Mouse (Mus musculus) MEL (cell line): ENCODE results near the gene Ribc1. TPM values are rescaled to one million over a fixed set of nuclear protein-coding genes. Genes with fewer than 3 reads are reported as not detected.

Source experiments
- DNase-seq: peaks from one replicate; pipeline ENCODE4 v3.0.0; 2011; ENCODE audit warnings: low read depth, low spot score
- H3K27ac ChIP-seq: 2 replicates; pipeline ENCODE4 v1.5.1; 2012; ENCODE audit warnings: low read depth, mild to moderate bottlenecking, control low read depth, low read length, moderate library complexity; ENCODE audit not compliant: control insufficient read depth
- H3K27me3 ChIP-seq, 2 experiments: fragments of 150-350 bp in 1 of 2; sonication (generic) in 1 of 2; 2 replicates each; pipeline ENCODE4 v1.6.1; 2012; ENCODE audit warnings: low read length in 2 of 2, mild to moderate bottlenecking in 2 of 2, improper control_type of control experiment in 1 of 2, moderate library complexity in 1 of 2; ENCODE audit not compliant: insufficient read depth in 2 of 2, control insufficient read depth in 1 of 2
- H3K36me3 ChIP-seq, 2 experiments: 2 replicates each; pipeline ENCODE4 v1.6.1; 2012 to 2014; ENCODE audit warnings: low read length in 2 of 2, improper control_type of control experiment in 1 of 2, inconsistent platforms in 1 of 2, mild to moderate bottlenecking in 1 of 2; ENCODE audit not compliant: insufficient read depth in 2 of 2, control insufficient read depth in 1 of 2
- H3K4me1 ChIP-seq, 2 experiments: fragments of 150-350 bp in 1 of 2; sonication (generic) in 1 of 2; 2 replicates each; pipeline ENCODE4 v1.6.1; 2012; ENCODE audit warnings: low read length in 2 of 2, improper control_type of control experiment in 1 of 2, mild to moderate bottlenecking in 1 of 2; ENCODE audit not compliant: insufficient read depth in 2 of 2, control insufficient read depth in 1 of 2
- H3K4me3 ChIP-seq, 2 experiments: fragments of 150-350 bp in 1 of 2; sonication (generic) in 1 of 2; 2 replicates each; pipeline ENCODE4 v1.5.1; 2012; ENCODE audit warnings: low read depth in 2 of 2, low read length in 2 of 2, mild to moderate bottlenecking in 2 of 2, moderate library complexity in 2 of 2, control low read depth in 1 of 2, improper control_type of control experiment in 1 of 2; ENCODE audit not compliant: control insufficient read depth in 1 of 2, insufficient read depth in 1 of 2
- H3K79me2 ChIP-seq: 2 replicates; pipeline ENCODE4 v1.6.1; 2012; ENCODE audit warnings: mild to moderate bottlenecking, low read length, moderate library complexity; ENCODE audit not compliant: control insufficient read depth, poor library complexity, insufficient read depth
- H3K9ac ChIP-seq: 2 replicates; pipeline ENCODE4 v1.6.1; 2012; ENCODE audit warnings: low read depth, mild to moderate bottlenecking, control low read depth, low read length, moderate library complexity; ENCODE audit not compliant: control insufficient read depth, poor library complexity, severe bottlenecking
- H3K9me3 ChIP-seq: fragments of 150-350 bp; sonication (generic); replicated peaks from 2 replicates; pipeline ENCODE4 v1.6.1; 2012; ENCODE audit warnings: mild to moderate bottlenecking, low read length, improper control_type of control experiment, moderate library complexity; ENCODE audit not compliant: insufficient read depth
- BHLHE40 ChIP-seq: IDR thresholded peaks from 2 replicates; pipeline ENCODE4 v1.6.1; 2012; ENCODE audit warnings: low read depth, mild to moderate bottlenecking, inconsistent platforms, low read length, improper control_type of control experiment, borderline replicate concordance
- CHD1 ChIP-seq: IDR thresholded peaks from 2 replicates; pipeline ENCODE4 v1.6.1; 2012; ENCODE audit warnings: low read depth, mild to moderate bottlenecking, inconsistent platforms, low read length, improper control_type of control experiment
- CHD2 ChIP-seq: IDR thresholded peaks from 2 replicates; pipeline ENCODE4 v1.6.1; 2011; ENCODE audit warnings: low read length, improper control_type of control experiment
- CTCF ChIP-seq, 3 experiments: IDR thresholded peaks in 2 of 3; conservative IDR thresholded peaks in 1 of 3; 2 replicates each; pipeline ENCODE4 v1.5.1; 2011 to 2012; ENCODE audit warnings: low read length in 3 of 3, low read depth in 2 of 3, mild to moderate bottlenecking in 2 of 3, improper control_type of control experiment in 1 of 3, inconsistent platforms in 1 of 3, mixed read lengths in 1 of 3, moderate library complexity in 1 of 3; ENCODE audit not compliant: control insufficient read depth in 1 of 3, insufficient read depth in 1 of 3, poor library complexity in 1 of 3, severe bottlenecking in 1 of 3
- E2F4 ChIP-seq: IDR thresholded peaks from 2 replicates; pipeline ENCODE4 v1.6.1; 2011; ENCODE audit warnings: low read depth, low read length, improper control_type of control experiment, borderline replicate concordance
- ELF1 ChIP-seq: IDR thresholded peaks from 2 replicates; pipeline ENCODE4 v1.6.1; 2014; ENCODE audit warnings: low read depth, mild to moderate bottlenecking, inconsistent platforms, low read length, improper control_type of control experiment, moderate library complexity
- EP300 ChIP-seq, 2 experiments: IDR thresholded peaks; 2 replicates each; pipeline ENCODE4 v1.6.1; 2011; ENCODE audit warnings: improper control_type of control experiment in 2 of 2, low read length in 2 of 2, low read depth in 1 of 2, mild to moderate bottlenecking in 1 of 2
- ETS1 ChIP-seq: IDR thresholded peaks from 2 replicates; pipeline ENCODE4 v1.6.1; 2012; ENCODE audit warnings: low read depth, mild to moderate bottlenecking, inconsistent platforms, low read length, improper control_type of control experiment, moderate library complexity
- GABPA ChIP-seq: IDR thresholded peaks from 2 replicates; pipeline ENCODE4 v1.6.1; 2012; ENCODE audit warnings: low read depth, mild to moderate bottlenecking, inconsistent platforms, low read length, improper control_type of control experiment, moderate library complexity
- GATA1 ChIP-seq: IDR thresholded peaks from 2 replicates; pipeline ENCODE4 v1.6.1; 2011; ENCODE audit warnings: low read depth, low read length, improper control_type of control experiment
- HCFC1 ChIP-seq: IDR thresholded peaks from 2 replicates; pipeline ENCODE4 v1.6.1; 2012; ENCODE audit warnings: low read depth, mild to moderate bottlenecking, inconsistent platforms, low read length, improper control_type of control experiment, moderate library complexity
- JUND ChIP-seq: IDR thresholded peaks from 2 replicates; pipeline ENCODE4 v1.6.1; 2011; ENCODE audit warnings: low read depth, mild to moderate bottlenecking, improper control_type of control experiment, low read length
- KAT2A ChIP-seq: conservative IDR thresholded peaks from 2 replicates; pipeline ENCODE4 v1.6.1; 2012; ENCODE audit warnings: low read depth, low read length, improper control_type of control experiment, inconsistent platforms
- MAFK ChIP-seq: IDR thresholded peaks from 2 replicates; pipeline ENCODE4 v1.6.1; 2011; ENCODE audit warnings: low read depth, mild to moderate bottlenecking, low read length, improper control_type of control experiment, borderline replicate concordance
- MAX ChIP-seq: IDR thresholded peaks from 2 replicates; pipeline ENCODE4 v1.6.1; 2011; ENCODE audit warnings: low read length, improper control_type of control experiment
- MAZ ChIP-seq: IDR thresholded peaks from 2 replicates; pipeline ENCODE4 v1.6.1; 2012; ENCODE audit warnings: low read depth, mild to moderate bottlenecking, inconsistent platforms, low read length, improper control_type of control experiment
- MEF2A ChIP-seq: IDR thresholded peaks from 2 replicates; pipeline ENCODE4 v1.6.1; 2014; ENCODE audit warnings: low read depth, mild to moderate bottlenecking, inconsistent platforms, low read length, improper control_type of control experiment; ENCODE audit not compliant: poor library complexity, insufficient replicate concordance, severe bottlenecking; ENCODE audit errors: extremely low read depth
- MYC ChIP-seq: IDR thresholded peaks from 2 replicates; pipeline ENCODE4 v1.6.1; 2011; ENCODE audit warnings: low read depth, mild to moderate bottlenecking, low read length, improper control_type of control experiment, moderate library complexity
- NELFE ChIP-seq: IDR thresholded peaks from 2 replicates; pipeline ENCODE4 v1.6.1; 2011; ENCODE audit warnings: low read depth, low read length, improper control_type of control experiment
- NRF1 ChIP-seq: IDR thresholded peaks from 2 replicates; pipeline ENCODE4 v1.6.1; 2014; ENCODE audit warnings: low read depth, mild to moderate bottlenecking, inconsistent platforms, low read length, improper control_type of control experiment, moderate library complexity; ENCODE audit not compliant: poor library complexity, insufficient read depth, severe bottlenecking
- POLR2A ChIP-seq, 2 experiments: IDR thresholded peaks; 2 replicates each; pipeline ENCODE4 v1.6.1; 2011 to 2012; ENCODE audit warnings: low read length in 2 of 2, mild to moderate bottlenecking in 2 of 2, control low read depth in 1 of 2, improper control_type of control experiment in 1 of 2, low read depth in 1 of 2, moderate library complexity in 1 of 2; ENCODE audit not compliant: control insufficient read depth in 1 of 2, insufficient read depth in 1 of 2, poor library complexity in 1 of 2
- POLR2AphosphoS5 ChIP-seq: IDR thresholded peaks from 2 replicates; pipeline ENCODE4 v1.6.1; 2012; ENCODE audit warnings: low read depth, borderline replicate concordance, mild to moderate bottlenecking, inconsistent platforms, low read length, moderate library complexity, mixed read lengths
- RAD21 ChIP-seq: IDR thresholded peaks from 2 replicates; pipeline ENCODE4 v1.6.1; 2011; ENCODE audit warnings: mild to moderate bottlenecking, low read depth, low read length, improper control_type of control experiment
- RCOR1 ChIP-seq: IDR thresholded peaks from 2 replicates; pipeline ENCODE4 v1.6.1; 2012; ENCODE audit warnings: low read depth, mild to moderate bottlenecking, inconsistent platforms, low read length, improper control_type of control experiment
- SIN3A ChIP-seq: IDR thresholded peaks from 2 replicates; pipeline ENCODE4 v1.6.1; 2012; ENCODE audit warnings: low read length, improper control_type of control experiment, inconsistent platforms
- TAL1 ChIP-seq: IDR thresholded peaks from 2 replicates; pipeline ENCODE4 v1.6.1; 2012; ENCODE audit warnings: mild to moderate bottlenecking, inconsistent platforms, low read length, moderate library complexity, mixed read lengths
- UBTF ChIP-seq: IDR thresholded peaks from 2 replicates; pipeline ENCODE4 v1.6.1; 2012; ENCODE audit warnings: low read depth, mild to moderate bottlenecking, inconsistent platforms, low read length, improper control_type of control experiment, moderate library complexity, borderline replicate concordance; ENCODE audit not compliant: insufficient read depth
- USF1 ChIP-seq: IDR thresholded peaks from 2 replicates; pipeline ENCODE4 v1.6.1; 2014; ENCODE audit warnings: low read depth, mild to moderate bottlenecking, inconsistent platforms, low read length, improper control_type of control experiment, moderate library complexity
- USF2 ChIP-seq, 2 experiments: IDR thresholded peaks; 2 replicates each; pipeline ENCODE4 v1.6.1; 2011 to 2012; ENCODE audit warnings: improper control_type of control experiment in 2 of 2, low read length in 2 of 2, borderline replicate concordance in 1 of 2, inconsistent platforms in 1 of 2, low read depth in 1 of 2, mild to moderate bottlenecking in 1 of 2; ENCODE audit not compliant: insufficient read depth in 1 of 2
- ZC3H11A ChIP-seq: IDR thresholded peaks from 2 replicates; pipeline ENCODE4 v1.6.1; 2012; ENCODE audit warnings: low read depth, mild to moderate bottlenecking, inconsistent platforms, low read length, improper control_type of control experiment
- ZKSCAN1 ChIP-seq: IDR thresholded peaks from 2 replicates; pipeline ENCODE4 v1.6.1; 2012; ENCODE audit warnings: low read depth, mild to moderate bottlenecking, inconsistent platforms, low read length, improper control_type of control experiment, moderate library complexity
- ZMIZ1 ChIP-seq: IDR thresholded peaks from 2 replicates; pipeline ENCODE4 v1.6.1; 2012; ENCODE audit warnings: low read depth, mild to moderate bottlenecking, inconsistent platforms, low read length, improper control_type of control experiment, moderate library complexity
- ZNF384 ChIP-seq: IDR thresholded peaks from 2 replicates; pipeline ENCODE4 v1.6.1; 2012; ENCODE audit warnings: low read depth, mild to moderate bottlenecking, inconsistent platforms, low read length, improper control_type of control experiment
- polyA plus RNA-seq, 2 experiments: library from polyadenylated mRNA; stranded (reverse) in 1 of 2; unstranded in 1 of 2; fragments of >175 nt in 1 of 2; fragments of >200 nt in 1 of 2; gene quantifications; 2 replicates each; pipeline versions ENCODE4 v1.2.1 to v1.2.4; 2012; ENCODE audit warnings: low replicate concordance in 2 of 2, low read depth in 1 of 2; ENCODE audit not compliant: insufficient read length in 2 of 2, insufficient read depth in 1 of 2, missing spikeins in 1 of 2
- total RNA-seq: library from RNA; depleted of rRNA; stranded (reverse); fragments of 300-350 nt; gene quantifications from 2 replicates; pipeline ENCODE4 v1.2.3, GENCODE M21; 2012; rRNA removed

The Ribc1 gene
- total RNA-seq (5.3 and 7.7 TPM in 2 replicates), polyA plus RNA-seq (1 to 10 TPM in 1 of 2 experiments, not detected in 1; 9.8 TPM)

- no peaks in the 10 kb centered on the region for H3K27me3 ChIP-seq
- peak; percentile 99 for DNase-seq
- peaks cover 48% of the 10 kb centered on the region for H3K79me2 ChIP-seq
- H3K4me1 ChIP-seq: peaks cover 6 to 20% of the 10 kb centered on the region in 2 experiments
- peaks cover 0 to 30% of the 10 kb centered on the region in 2 experiments; a peak in 2 of 4 replicates for H3K36me3 ChIP-seq
- no peaks in the 10 kb centered on the region for H3K9me3 ChIP-seq
- peak within 1 kb of the TSS; percentile 51 to 93 for H3K4me3 ChIP-seq
- peak within 1 kb of the TSS; percentile 89 for H3K9ac ChIP-seq
- H3K27ac ChIP-seq: peak within 1 kb of the TSS; percentile 95
- TF ChIP-seq ZC3H11A: no peak
- TF ChIP-seq RCOR1: no peak; the same call in 1 of the 2 replicates
- peak; percentile 83 for TF ChIP-seq KAT2A
- no peak for TF ChIP-seq USF2 (IDR thresholded peaks at IDR 0.05; ENCODE audit: borderline replicate concordance in 1 of 2, insufficient read depth in 1 of 2, low read depth in 1 of 2, low read length in 2 of 2)
- TF ChIP-seq UBTF: no peak
- TF ChIP-seq JUND: no peak
- TF ChIP-seq ETS1: 0 out of 2 replicates have a peak, but pooled peaks have one; percentile 38
- no peak for TF ChIP-seq RAD21
- no peak for TF ChIP-seq CTCF (IDR thresholded peaks at IDR 0.05 in 2 of 3, conservative IDR thresholded peaks at IDR 0.05 in 1 of 3; ENCODE audit: control insufficient read depth in 1 of 3, insufficient read depth in 1 of 3, low read depth in 2 of 3, low read length in 3 of 3, poor library complexity in 1 of 3, severe bottlenecking in 1 of 3)
- TF ChIP-seq ELF1: peak; percentile 97
- peak; percentile 20; the same call in 1 of the 2 replicates for TF ChIP-seq USF1
- no peak for TF ChIP-seq EP300 (IDR thresholded peaks at IDR 0.05; ENCODE audit: low read depth in 1 of 2, low read length in 2 of 2)
- TF ChIP-seq E2F4: peak; percentile 98
- no peak for TF ChIP-seq MAFK
- TF ChIP-seq TAL1: no peak
- TF ChIP-seq SIN3A: peak; percentile 93
- peak; percentile 43; the same call in 1 of the 2 replicates for TF ChIP-seq POLR2AphosphoS5
- peak; percentile 96 for TF ChIP-seq CHD2
- no peak for TF ChIP-seq ZKSCAN1
- TF ChIP-seq GATA1: no peak
- peak; percentile 92 for TF ChIP-seq MAX
- TF ChIP-seq MAZ: peak; percentile 74; the same call in 1 of the 2 replicates
- TF ChIP-seq ZNF384: no peak
- TF ChIP-seq MYC: peak; percentile 98
- TF ChIP-seq POLR2A (IDR thresholded peaks at IDR 0.05; ENCODE audit: control insufficient read depth in 1 of 2, insufficient read depth in 1 of 2, low read depth in 1 of 2, low read length in 2 of 2, poor library complexity in 1 of 2): peak; percentile 59 to 95
- no peak for TF ChIP-seq BHLHE40
- TF ChIP-seq NRF1: peak; percentile 68
- TF ChIP-seq CHD1: peak; percentile 99
- no peak for TF ChIP-seq GABPA
- peak; percentile 89 for TF ChIP-seq NELFE
- peak; percentile 52 for TF ChIP-seq ZMIZ1
- TF ChIP-seq HCFC1: peak; percentile 94
- no peak for TF ChIP-seq MEF2A
These were observed at the start of gene Ribc1, which contains the start of gene Smc1a for GRCm38 (mm10) chrX:152016151-152017145. Ribc1 (minus strand) TSS chrX:152016295. Smc1a (plus strand) TSS chrX:152016428.
